Mouse (Mus musculus): ENCODE results near the gene 4930564D02Rik.

- no peak for TF ChIP-seq CTCF (IDR thresholded peaks at IDR 0.05)
- no peak for TF ChIP-seq EP300 (IDR thresholded peaks at IDR 0.05)
Measured at GRCm38 (mm10) chr3:105071251-105071650, 4.6 kb downstream of the 4930564D02Rik start.
